Mouse (Mus musculus) adrenal gland, adult 2 months (tissue): ENCODE results near the gene Snx33. TPM values are rescaled to one million over a fixed set of nuclear protein-coding genes. Genes with fewer than 3 reads are reported as not detected.

Experiments
- polyA plus RNA-seq: library from polyadenylated mRNA; depleted of rRNA; stranded (reverse); fragments of >200 nt; gene quantifications from 2 replicates; pipeline ENCODE4 v1.2.3, GENCODE M21; 2012; rRNA removed
- total RNA-seq, 2 experiments: library from RNA; stranded (reverse); gene quantifications; 2 replicates each; pipeline ENCODE4 v1.2.3; 2021

The Snx33 gene
- total and polyA plus RNA-seq, 3 experiments: 15.0 to 33.8 (median 18.4) TPM

Other genes starting within 250 kb of the Snx33 start
- gene Lingo1, start 131.9 kb downstream of the Snx33 start, total RNA-seq: 1 to 10 TPM in 1 of 2 experiments, under 1 TPM in 1; 0.55 to 1.8 TPM
- 4.1 and 5.9 TPM in 2 replicates for gene Lingo1, start 131.9 kb downstream of the Snx33 start, polyA plus RNA-seq
- 1 to 10 TPM; 1.5 to 1.7 TPM for gene Odf3l1, start 63.7 kb downstream of the Snx33 start, total RNA-seq
- 7.4 and 7.6 TPM in 2 replicates for gene Odf3l1, start 63.7 kb downstream of the Snx33 start, polyA plus RNA-seq
- gene Cspg4, start 63.3 kb downstream of the Snx33 start, total RNA-seq: 10 to 100 TPM in 1 of 2 experiments, 1 to 10 TPM in 1; 7.8 to 11.8 TPM
- gene Cspg4, start 63.3 kb downstream of the Snx33 start, polyA plus RNA-seq: 17.9 and 19.0 TPM in 2 replicates
- gene Imp3, start 9.1 kb upstream of the Snx33 start, total RNA-seq: 100 to 1,000 TPM in 1 of 2 experiments, 10 to 100 TPM in 1; 68.3 to 104 TPM
- 445 and 458 TPM in 2 replicates for gene Imp3, start 9.1 kb upstream of the Snx33 start, polyA plus RNA-seq
- 10 to 100 TPM; 12.0 to 14.3 TPM for gene Snupn, start 22.5 kb upstream of the Snx33 start, total RNA-seq
- 4.0 and 5.8 TPM in 2 replicates for gene Snupn, start 22.5 kb upstream of the Snx33 start, polyA plus RNA-seq
- 10 to 100 TPM; 37.2 to 47.6 TPM for gene Ptpn9, start 66.6 kb upstream of the Snx33 start, total RNA-seq
- 134 and 145 TPM in 2 replicates for gene Ptpn9, start 66.6 kb upstream of the Snx33 start, polyA plus RNA-seq
- 10 to 100 TPM; 46.2 to 49.2 TPM for gene Sin3a, start 143.7 kb upstream of the Snx33 start, total RNA-seq
- gene Sin3a, start 143.7 kb upstream of the Snx33 start, polyA plus RNA-seq: 71.0 and 101 TPM in 2 replicates
- 100 to 1,000 TPM in 1 of 2 experiments, 10 to 100 TPM in 1; 93.3 to 141 TPM for gene Man2c1, start 202.3 kb upstream of the Snx33 start, total RNA-seq
- gene Man2c1, start 202.3 kb upstream of the Snx33 start, polyA plus RNA-seq: 352 and 416 TPM in 2 replicates
- gene Neil1, start 219.9 kb upstream of the Snx33 start, total RNA-seq: 10 to 100 TPM; 10.3 TPM
- gene Neil1, start 219.9 kb upstream of the Snx33 start, polyA plus RNA-seq: 17.7 and 22.5 TPM in 2 replicates
- gene Commd4, start 230.0 kb upstream of the Snx33 start, total RNA-seq: 10 to 100 TPM; 47.5 to 59.8 TPM
- 176 and 182 TPM in 2 replicates for gene Commd4, start 230.0 kb upstream of the Snx33 start, polyA plus RNA-seq